Mouse (Mus musculus) neural tube, embryonic 10.5 days (tissue): ENCODE data around the gene Ppm1m.
"Not testable (repeated sequence)": the region's sequence is repeated elsewhere in the genome, so short reads cannot be mapped to it uniquely, and the experiment has no call there.

Experiments
- DNase-seq: peaks from one replicate; pipeline ENCODE4 v3.0.0-alpha.2; 2017; ENCODE audit warnings: low spot score; ENCODE audit errors: extremely low spot score

Ppm1m gene

GRCm38 (mm10) chr9:106193930-106194807, 5.4 kb downstream of the Ppm1m start:
- no peak for DNase-seq

GRCm38 (mm10) chr9:106192998-106193397, 6.5 kb downstream of the Ppm1m start:
- no peak for DNase-seq

- DNase-seq: no peak
Observed at GRCm38 (mm10) chr9:106192024-106192423, 7.5 kb downstream of the Ppm1m start.

- no peak for DNase-seq
Observed at GRCm38 (mm10) chr9:106191355-106191754, 8.2 kb downstream of the Ppm1m start.

- DNase-seq: no peak
Observed at GRCm38 (mm10) chr9:106183996-106184395, 15.6 kb downstream of the Ppm1m start.

GRCm38 (mm10) chr9:106182146-106182545, 17.4 kb downstream of the Ppm1m start:
- DNase-seq: no peak

- no peak for DNase-seq
Observed at GRCm38 (mm10) chr9:106179964-106180363, 19.6 kb downstream of the Ppm1m start.

GRCm38 (mm10) chr9:106179454-106179853, 20.1 kb downstream of the Ppm1m start:
- DNase-seq: no peak

- no peak for DNase-seq
Observed at GRCm38 (mm10) chr9:106177799-106178198, 21.7 kb downstream of the Ppm1m start.

- no peak for DNase-seq
Observed at GRCm38 (mm10) chr9:106176769-106177168, 22.8 kb downstream of the Ppm1m start.

GRCm38 (mm10) chr9:106175552-106176200, 23.9 kb downstream of the Ppm1m start:
- no peak for DNase-seq

GRCm38 (mm10) chr9:106173363-106173762, 26.2 kb downstream of the Ppm1m start:
- DNase-seq: no peak

- no peak for DNase-seq
Observed at GRCm38 (mm10) chr9:106172527-106172926, 27.0 kb downstream of the Ppm1m start.

GRCm38 (mm10) chr9:106171346-106172158, 28.0 kb downstream of the Ppm1m start:
- no peak for DNase-seq

- DNase-seq: peak; percentile 94
Observed at GRCm38 (mm10) chr9:106170556-106171345, 28.8 kb downstream of the Ppm1m start, which contains the start of gene Wdr82. Wdr82 (plus strand) TSS chr9:106170928.

GRCm38 (mm10) chr9:106169917-106170316, 29.6 kb downstream of the Ppm1m start:
- no peak for DNase-seq

- not testable (repeated sequence) for DNase-seq
Observed at GRCm38 (mm10) chr9:106169006-106169405, 30.5 kb downstream of the Ppm1m start.

GRCm38 (mm10) chr9:106167703-106168102, 31.8 kb downstream of the Ppm1m start:
- DNase-seq: no peak

- no peak for DNase-seq
Observed at GRCm38 (mm10) chr9:106167241-106167640, 32.3 kb downstream of the Ppm1m start.

GRCm38 (mm10) chr9:106166709-106167108, 32.8 kb downstream of the Ppm1m start:
- no peak for DNase-seq

GRCm38 (mm10) chr9:106160426-106160825, 39.1 kb downstream of the Ppm1m start:
- no peak for DNase-seq
